Mouse (Mus musculus): ENCODE data around the gene Sart3.

The Sart3 gene

DNA sequence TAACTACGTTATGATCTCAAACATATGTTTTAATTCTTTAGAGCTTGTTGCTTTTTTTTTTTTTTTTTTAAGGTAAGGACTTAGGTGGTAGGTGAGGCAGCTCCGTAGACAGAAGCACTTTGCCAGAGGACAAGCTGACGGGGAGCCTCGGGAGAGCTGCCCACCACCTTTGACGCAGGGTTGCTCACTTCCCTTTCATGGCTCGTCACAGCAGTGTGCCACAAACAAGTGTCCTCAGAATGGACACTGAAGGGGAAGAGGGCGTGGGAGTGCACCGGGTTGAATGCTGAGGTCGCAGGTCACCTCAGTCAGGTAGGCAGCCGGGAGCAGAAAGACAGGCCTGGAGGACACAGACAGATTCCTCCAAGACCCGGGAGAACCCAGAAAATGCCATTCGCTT is 46.9 kb downstream of the Sart3 start:
- no peak for DNase-seq (ENCODE audit: low spot score)

DNA sequence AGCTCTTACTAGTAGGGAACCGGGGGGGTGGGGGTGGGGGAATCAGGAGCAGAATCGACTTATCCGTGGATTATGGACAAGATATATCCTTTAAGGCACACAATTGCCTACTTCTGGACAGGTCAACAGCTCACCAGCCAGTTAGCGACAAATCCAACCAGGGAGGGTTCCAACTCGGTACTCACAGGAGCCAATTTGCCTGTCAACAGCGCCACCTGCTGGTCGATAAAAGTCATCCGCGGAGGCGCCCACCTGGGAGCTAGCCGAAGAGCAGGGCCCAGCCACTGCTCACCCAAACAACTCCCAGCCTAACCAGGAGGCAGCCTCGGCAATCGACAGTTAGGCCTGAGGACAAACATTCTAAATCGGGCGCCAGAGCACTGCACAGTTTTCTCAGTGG is 47.9 kb downstream of the Sart3 start, which contains the start of gene 1700069L16Rik:
1700069L16Rik (minus strand) TSS at position 327 of the 400 bp plus-strand sequence.
- DNase-seq (ENCODE audit: low spot score): peak; percentile 93

DNA sequence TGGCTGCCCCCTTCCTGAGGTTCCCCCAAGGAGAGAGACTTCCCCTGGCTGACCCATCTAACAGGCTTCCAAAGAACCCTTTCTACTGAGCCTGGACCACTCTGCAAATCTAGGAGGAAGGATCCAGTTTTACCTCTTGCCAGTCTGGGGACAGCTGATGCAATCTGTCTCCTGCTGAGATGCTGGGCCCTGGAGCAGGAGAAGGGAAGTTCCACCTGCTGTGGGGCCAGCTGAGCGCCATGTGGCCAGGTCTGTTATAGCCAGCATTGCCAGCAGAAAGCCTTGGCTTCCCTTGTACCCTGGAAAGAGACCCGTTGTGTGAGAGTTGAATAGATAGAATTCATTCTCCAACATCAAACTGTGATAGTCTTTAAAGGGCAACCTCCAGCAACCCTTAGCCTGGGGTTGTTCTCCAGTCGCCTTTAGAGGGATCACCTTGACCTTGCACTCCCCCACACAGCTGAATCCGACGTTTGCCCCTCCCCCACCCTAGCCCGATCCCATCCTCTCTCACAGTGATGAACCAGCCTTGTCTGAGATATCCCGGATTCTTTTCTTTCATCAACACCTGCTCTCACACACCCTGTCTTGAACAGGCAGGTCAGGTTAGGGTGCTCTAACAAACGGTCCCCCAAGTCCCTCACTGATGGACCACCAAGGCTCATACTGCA is 48.6 kb downstream of the Sart3 start:
- no peak for DNase-seq (ENCODE audit: low spot score)

DNA sequence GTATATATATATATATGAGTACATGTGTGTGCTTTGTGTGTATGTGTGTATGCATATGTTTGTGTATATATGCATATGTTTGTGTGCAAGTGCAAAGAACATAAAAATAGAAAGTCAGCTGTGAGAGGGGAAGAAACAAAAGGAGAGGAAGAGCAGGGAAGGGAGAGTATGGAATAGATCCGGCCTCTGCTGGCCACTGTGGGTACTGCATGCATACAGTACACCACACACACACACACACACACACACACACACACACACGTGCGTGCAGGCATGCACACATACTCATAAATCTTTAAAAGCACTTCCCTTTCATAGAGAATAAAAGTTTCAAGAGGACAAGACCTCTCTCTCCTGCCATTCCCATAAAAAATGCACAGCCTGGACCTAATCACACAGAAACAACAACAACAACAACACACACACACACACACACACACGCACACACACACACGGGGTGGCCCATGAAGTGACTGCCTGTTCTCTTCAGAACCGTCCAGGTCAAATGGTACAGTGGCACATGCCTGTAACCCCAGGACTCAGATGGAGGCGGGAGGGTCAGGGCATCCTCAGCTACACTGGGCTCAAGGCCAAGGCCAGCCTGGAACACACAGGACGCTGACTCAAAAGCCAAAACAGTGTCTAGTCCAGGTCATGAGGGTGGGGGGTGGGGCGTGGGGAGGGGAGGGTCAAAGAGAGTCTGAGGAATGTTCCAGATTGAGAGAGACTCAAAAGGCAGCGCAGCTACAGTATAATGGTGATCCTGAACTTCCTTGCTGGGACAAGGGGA is 49.9 kb downstream of the Sart3 start:
- no peak for DNase-seq (ENCODE audit: low spot score)

DNA sequence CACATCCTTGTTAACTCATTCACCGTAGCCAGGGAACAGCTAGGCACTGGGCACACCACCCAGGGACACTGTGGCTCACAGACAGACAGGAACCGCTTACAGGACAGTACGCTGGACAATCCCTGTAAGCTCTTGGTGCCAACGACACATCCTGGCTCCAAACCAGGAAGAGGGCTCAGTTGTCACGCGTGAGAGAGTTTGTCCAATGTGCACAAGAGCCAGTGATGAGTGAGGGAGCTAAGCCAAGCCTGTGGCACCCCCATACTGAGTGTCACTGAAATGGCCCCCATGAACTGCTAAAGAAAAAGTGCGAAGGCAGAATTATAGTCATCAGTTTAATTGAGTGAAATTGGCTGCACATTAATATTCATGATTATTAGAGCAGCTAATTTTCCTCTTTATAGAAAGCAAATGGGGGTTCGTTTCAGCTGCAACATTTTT is 53.1 kb downstream of the Sart3 start:
- DNase-seq (ENCODE audit: low spot score): no peak

DNA sequence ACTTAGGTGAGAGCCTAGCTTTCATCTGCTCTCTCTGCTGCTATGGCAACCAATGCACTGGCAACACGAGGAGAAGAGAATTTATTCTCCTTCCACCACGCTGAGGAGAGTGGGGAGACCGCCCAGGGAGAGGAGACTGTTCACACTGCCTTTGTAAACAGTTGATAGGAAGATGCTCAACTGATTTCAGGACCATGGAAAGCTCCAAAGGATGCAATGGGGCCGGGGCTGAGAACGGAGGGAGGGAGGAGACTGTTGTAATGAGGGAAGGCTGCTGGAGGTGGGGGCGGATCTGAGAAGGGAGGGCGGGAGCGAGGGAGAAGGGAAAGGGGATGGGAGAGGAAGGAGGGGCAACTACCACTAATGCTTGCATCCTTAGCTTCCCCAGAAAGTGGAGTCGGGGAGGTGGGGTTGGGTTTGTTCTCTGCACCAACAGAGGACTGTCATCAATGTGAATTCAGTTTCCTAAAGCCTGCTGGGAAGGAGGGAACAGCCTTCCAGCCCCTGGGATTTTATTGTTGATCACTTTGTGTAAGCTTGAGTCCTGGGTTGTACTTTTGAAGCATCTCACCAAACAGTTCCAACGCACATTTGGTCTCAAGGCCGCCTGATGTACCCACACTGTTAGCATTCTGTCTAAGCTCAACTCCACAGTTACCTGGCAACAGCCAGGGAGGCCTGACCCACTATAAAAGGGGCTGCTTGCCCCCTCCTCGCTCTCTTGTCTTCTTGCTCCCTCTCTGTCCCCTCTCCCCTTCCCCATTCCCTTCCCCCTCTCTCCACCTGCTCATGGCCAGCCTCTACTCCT is 55.5 kb downstream of the Sart3 start:
- DNase-seq (ENCODE audit: low spot score): peak; percentile 92

DNA sequence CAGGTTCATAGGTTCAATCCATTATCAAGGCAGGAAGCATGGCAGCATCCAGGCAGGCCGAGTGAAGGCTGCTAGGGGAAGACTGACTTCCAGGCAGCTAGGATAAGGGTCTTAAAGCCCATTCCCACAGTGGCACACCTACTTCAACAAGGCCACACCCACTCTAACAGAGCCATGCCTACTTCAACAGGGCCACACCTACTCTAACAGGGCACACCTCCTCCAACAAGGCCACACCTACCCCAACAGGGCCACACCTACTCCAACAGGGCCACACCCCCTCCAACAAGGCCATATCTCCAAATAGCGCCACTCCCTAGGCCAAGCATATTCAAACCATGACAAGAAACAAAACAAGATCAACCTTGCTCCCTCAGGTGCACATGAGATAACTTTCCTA is 59.4 kb downstream of the Sart3 start:
- no peak for DNase-seq (ENCODE audit: low spot score)

DNA sequence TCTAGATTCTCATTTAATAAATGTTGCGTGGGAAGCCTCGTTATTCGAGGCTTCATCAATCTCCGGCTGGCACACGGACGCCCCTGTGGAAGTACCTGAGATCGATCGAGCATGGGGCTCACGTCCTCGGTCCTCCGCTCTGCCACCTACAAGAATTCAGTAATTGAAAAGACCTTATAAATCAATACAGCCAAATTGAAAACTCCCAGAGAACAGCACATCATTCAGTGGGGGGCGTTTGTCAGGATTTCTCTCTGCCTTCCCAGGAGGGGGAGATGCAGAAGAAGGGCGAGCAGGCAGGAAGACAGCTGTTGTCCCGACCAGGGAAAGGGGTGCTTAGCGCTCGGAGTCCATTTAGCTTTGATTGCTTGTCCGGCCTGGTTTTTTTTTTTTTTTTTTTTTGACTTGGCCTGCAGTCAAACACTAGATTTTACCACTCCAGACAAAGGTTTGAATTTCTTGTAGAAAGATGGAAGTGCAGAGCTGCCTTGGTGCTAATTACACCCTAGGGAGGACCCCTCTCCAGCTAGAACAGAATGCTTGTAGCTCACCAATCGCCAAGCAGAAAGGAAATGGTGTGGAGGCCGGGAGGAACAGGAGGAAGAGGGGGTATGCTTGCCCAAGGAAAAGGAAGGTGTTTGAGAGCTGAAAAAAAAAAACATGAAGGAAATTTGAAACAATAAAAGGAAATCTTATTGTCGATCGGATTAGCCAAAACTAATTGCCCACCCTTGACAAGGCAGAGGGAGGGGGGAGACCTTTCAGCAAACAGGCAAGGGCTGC is 68.3 kb downstream of the Sart3 start:
- no peak for DNase-seq (ENCODE audit: low spot score)

DNA sequence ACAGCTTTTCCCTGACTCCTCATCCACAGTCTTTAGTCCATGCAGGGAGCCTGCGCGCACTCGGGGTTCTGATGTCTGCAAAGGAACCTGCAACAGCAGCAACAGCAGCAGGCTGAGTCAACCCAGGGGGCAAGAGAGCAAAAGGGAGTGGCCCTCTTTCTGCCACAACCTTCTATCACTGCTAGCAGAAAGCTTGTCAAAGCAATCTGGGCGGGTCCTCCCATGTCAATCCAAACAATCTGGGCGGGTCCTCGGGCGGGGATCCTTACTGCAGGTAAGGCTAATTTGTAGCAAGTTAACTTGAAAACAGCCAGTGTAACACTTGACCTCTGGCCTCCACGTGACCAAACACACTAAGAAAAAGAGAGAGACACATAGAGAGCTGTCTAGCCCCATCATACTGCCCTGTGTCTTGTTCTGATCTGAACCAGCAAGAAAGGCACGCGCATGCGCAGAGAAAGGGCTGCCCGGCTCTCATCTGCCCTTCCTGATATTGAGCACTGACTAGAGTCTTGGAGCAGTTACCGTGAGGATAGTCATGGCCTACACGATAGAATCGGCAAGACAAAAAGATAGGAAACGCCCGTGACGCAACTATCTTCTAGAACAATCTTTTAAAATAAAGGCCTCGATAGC is 71.8 kb downstream of the Sart3 start:
- no peak for DNase-seq (ENCODE audit: low spot score)

DNA sequence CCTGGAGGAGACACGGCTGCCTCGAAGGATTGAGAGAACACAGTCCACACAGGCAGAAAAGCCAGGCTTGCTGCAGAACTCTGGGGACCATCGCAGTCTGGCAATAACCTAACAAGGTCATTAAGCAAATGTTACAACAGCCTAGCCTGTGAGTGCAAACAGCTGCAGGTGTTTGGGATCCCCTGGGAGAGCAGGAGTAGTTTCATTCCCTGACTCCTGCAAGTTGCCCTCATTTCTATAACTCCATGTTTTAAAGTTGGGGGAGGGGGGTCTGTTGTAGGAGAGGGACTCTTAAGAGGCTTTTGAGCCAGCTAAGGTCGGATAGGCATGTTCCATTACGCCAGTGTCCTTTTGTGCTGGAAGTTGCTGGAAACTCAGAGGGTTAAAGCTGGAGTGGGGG is 77.9 kb downstream of the Sart3 start:
- no peak for DNase-seq (ENCODE audit: low spot score)

DNA sequence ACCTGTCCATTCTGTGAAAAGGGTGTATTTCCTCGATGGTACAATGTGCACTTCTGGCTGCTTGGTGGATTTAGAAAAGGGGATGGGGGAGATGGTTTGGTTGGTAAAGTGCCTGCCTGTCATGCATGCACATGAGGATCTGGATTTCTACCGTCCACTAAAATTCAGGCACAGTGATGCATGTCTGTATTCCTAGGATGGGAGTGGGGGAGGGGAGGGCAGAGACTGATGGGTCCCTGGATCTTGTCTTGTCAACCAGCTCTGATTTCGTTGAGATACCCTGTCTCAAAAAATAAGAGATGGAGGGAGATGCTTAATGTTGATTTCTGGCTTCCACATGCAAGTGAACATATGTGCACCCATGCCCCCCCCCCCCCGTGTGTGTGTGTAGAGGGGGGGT is 78.3 kb downstream of the Sart3 start:
- no peak for DNase-seq (ENCODE audit: low spot score)

DNA sequence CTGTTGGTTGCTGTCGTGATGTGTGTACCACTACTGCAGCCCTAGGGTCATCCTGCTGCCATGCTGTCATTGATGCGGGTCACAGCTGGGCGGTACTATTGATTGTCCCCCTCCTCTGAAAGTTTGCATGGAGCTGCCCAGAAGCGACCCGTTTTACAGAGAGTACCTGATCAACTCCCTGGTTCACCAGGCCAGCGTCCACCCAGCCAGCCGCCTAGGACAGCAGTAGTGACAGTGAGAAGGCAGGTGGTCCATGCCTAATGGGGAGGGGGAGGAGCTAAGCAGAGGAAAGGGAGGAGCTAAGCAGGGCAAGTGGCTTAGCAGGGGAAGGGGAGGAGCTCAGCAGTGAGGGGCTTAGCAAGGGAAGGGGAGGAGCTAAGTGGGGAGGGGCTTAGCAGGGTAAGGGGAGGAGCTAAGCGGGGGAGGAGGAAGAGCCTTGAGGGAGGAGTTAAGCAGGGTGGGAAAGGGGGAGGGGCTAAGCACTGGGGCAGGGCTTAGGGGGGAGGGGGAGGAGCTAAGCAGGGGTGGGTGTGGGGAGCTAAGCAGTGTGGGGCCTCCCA is 79.0 kb downstream of the Sart3 start:
- no peak for DNase-seq (ENCODE audit: low spot score)
